Mouse (Mus musculus) 3T3-L1 (cell line): ENCODE results near the gene Gm49416.
"Not testable (repeated sequence)": the region's sequence is repeated elsewhere in the genome, so short reads cannot be mapped to it uniquely, and the experiment has no call there.

Experiments
- DNase-seq: peaks from one replicate; pipeline ENCODE4 v3.0.0-alpha.2; 2015; ENCODE audit warnings: low read depth, low spot score

Gm49416 gene

DNA sequence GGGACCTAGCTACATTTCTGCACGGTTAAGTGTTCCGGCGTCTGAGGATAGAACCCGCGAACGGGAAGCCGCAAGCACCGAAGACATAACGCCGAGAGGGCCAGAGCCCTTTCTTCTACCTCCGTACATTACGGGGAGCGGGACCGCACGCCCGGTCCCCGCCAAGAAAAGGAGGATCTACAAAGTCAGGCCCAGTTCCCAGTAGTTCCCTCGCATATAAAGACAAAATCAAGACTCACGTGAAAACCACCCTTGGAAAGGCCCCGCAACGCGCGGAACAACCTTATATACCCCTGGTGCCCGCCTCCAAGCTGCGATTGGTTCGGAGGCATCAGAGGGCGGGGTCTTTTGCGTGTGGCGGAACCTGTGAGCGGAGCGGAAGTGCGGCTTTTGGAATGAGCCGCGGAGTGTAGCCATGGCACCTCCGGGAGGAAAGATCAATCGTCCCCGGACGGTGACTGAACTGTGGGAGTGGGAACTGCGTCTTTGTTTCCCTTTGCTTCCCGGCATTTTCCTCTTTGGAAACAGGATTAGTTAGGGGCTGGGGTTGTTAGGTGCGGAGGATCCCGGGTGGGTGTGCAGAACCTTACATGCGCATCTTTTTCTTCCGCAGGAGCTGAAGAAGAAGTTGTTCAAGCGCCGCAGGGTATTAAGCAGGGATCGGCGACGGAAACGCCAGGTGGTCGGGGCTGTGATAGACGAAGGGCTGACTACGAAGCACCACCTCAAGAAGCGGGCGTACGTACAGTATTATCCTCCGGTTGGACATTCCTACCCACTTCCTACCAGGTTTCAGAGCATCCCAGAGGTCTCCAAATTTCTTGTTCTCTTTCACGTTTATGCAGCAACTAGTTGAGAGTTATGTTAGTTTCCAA lies at the start of gene Gm49416, which contains the start of gene 1810009A15Rik:
TSS of gene Gm49416 (plus strand) at position 416 of the 875 bp plus-strand sequence.
TSS of gene 1810009A15Rik (plus strand) at position 343 of the 875 bp plus-strand sequence.
- peak; percentile 98 for DNase-seq

DNA sequence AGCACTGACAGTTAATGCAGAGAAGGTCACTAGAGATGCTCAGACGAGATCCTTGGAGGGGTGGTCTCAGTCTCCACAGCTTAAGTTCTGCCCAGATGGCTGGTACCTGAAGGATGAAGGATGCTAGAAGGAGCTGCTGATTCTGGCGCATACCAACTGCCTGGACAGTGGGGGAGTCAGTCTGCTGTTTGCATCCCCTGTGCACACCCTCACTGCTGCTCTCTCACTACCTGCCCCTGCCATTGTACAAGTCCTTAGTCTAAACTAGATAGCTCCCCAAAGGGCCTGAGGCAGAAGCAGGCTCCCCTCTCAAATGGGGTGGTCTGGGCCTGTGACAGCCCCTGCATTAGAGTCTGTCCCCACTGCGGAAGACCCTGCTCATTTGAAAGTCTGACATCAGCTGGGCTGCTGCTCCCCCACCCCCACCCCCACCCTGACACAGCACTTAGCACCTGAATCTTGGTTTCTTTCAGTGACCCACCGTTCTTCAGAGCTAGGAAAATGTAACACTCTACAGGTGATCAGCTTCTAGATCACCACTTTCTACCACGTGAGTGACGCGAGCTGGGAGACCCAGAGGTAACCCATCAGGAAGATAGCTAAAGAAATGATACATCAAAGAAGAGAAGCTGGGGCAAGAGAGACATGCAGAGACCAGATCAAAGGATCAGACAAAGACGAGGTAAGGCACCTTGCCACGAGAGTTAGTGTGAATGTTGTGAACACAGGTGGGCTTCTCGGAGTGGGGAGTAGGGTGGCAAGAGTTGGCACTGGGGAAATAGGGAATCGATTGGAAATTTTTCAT lies 49.4 kb upstream of the Gm49416 start, which contains the start of gene Gng3:
TSS of gene Gng3 (minus strand) at position 92 of the 805 bp plus-strand sequence.
- DNase-seq = no peak

DNA sequence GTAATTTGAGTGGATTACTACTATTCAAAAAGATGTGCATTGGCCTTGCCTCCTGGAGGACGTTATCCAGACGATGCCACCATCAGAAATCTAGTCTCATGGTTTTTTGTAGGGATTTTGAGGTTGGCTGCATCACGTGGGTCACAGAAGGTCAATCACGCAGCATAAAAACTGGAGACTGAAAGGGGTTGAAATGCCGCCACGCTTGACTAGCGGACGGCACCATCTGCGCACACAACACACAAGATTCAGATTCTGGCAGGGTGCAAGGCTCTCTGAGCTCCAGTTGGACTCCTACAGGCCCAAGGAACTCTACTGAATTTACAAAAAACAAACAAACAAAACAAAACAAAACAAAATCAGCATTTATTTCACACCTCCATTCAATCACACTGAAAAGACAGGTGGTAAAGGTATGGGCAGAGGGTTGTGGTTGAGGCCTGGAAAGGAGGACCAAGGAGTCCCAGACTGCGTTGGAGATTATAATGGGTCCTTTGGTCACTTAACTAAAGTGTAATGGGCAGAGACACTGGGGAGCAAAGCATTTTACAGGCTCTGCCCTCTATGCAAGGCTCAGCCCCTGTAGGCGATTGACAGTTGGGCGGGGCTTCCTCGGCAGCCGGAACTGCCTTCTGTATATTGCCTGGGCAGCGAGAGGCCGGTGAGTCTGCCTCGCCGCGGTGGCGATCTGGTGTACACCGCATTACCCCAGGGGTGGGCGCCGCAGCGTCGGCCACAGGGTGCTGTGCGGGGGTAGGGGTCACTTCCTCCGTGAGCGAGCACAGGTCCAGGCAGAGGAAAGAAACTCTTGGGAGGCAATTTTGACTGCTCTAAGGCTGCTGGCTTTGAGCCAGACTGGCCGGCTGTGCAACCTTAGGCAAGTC lies 48.6 kb upstream of the Gm49416 start:
- DNase-seq = no peak

DNA sequence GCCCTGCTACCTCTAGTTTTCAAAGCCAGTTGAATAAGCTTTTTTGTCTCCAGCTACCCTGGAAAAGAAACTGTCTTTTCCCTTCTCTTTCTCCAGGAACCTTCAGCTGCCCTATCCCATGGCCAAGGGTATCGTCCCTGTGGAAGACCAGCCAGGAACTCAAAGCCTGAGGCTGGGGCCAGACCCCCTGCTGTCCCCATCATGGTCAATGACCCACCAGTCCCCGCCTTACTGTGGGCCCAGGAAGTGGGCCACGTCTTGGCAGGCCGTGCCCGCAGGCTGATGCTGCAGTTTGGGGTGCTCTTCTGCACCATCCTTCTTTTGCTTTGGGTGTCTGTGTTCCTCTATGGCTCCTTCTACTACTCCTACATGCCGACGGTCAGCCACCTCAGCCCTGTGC lies 47.7 kb upstream of the Gm49416 start:
- no peak for DNase-seq

DNA sequence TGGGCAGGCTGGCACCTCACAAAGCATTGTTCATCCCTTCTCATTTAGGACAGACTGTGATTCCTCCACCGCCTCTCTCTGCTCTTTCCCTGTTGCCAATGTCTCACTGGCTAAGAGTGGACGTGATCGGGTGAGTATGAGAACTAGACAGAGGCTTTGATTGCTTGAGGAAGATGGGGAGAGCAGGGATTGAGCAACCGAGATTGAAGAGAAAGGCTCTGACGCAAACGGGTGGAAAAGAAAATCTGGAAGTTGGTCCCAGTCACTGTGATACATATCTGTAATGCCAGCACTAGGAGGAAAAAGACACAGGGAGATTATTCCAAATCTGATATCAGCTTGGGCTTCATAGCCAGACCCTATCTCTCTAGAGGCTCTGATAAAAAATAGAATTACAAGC lies 45.8 kb upstream of the Gm49416 start:
- DNase-seq = no peak

DNA sequence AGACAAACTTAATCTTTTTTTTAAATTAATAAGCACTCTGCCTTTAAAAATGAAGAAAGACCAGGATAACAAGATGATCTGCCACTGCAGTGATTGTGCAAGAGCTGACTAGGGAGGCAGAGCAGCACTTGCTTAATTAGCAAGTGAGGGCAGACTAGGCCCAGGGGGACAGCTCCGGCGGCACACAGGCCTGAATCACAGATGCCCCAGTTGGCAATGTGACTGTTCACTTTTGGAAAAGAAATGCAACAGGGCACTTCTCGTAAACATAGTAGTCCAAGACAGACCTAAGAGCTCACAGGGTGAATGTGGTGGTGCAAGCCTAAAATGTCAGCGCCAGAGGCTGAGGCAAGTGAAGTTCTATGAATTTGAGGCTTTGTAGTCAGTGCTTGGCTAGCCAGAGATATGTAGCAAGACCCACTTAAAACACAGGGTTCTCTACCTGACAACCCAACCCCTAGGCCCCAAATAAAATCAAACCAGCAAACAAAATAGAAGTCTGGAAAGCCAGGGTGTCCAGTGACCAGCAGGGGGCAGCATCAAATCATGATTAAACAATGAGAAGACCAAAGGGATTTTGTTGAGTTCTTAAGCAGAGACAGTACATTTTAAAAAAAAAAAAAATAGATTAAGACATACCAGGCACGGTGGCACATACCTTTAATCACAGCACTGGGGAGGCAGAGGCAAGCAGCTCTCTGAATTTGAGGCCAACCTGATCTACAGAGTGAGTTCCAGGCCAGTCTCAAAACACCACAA lies 44.2 kb upstream of the Gm49416 start:
- peak; percentile 96 for DNase-seq

DNA sequence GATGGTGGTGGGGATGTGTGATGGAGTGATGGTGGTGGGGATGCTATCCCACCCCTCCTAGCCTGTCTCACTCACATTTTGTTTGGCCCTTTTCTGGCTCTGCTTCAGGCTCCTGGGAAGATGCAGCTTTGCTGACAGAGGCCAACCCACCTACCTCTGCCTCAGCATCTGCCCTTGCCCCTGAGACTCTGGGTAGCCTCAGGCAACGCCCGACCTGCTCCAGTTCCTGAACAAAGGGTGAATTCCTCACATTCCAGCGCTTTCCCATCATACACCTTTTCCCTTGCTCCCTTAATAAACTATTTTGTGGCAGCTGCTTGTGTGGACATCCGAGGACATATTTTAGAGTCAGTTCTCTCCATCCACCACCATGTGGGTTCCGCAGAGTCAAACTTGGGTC lies 40.4 kb upstream of the Gm49416 start:
- no peak for DNase-seq

DNA sequence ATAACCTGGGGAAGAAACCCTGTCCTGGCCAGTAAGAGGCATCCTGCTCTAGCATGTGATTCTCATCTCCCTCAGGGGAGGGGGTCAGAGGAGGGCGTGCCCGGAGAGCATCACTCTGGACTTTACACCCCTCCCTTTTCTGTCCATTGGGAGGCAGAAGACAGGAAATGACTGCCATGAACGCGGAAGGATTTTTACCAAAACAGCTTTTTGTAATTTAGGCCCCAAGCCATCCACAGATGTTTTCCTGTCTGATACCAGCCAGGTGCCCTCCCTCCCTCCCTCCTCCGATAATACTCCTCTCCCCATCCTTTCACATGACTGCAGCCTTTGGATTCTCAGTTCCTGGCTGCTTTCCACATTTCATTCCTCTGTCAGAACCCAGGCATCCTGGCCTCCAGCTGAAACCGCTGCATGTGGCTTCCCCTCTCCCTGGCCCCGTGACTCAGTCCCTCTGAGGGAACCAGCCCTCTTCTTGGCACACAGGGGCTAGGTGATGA lies 38.3 kb upstream of the Gm49416 start, which contains the start of gene Lrrn4cl:
TSS of gene Lrrn4cl (plus strand) at position 367 of the 500 bp plus-strand sequence.
- peak; percentile 99 for DNase-seq

DNA sequence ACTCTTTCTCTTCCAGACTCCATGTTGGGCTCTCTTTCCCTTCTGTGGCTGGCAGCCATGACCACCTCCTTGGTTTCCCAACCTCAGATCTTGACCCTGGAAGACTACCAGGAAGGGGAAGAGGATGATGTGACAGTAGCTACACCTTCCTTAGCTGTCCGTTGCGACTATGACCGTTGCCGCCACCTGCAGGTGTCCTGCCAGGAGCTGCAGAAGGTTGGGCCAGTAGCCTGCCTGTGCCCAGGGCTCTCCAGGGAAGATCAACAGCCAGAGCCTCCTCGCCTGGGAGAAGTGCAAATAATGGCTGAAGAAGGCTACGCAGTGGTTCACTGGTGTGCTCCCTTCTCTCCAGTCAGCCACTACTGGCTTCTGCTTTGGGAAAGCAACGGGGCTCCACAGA lies 37.1 kb upstream of the Gm49416 start:
- DNase-seq = no peak

DNA sequence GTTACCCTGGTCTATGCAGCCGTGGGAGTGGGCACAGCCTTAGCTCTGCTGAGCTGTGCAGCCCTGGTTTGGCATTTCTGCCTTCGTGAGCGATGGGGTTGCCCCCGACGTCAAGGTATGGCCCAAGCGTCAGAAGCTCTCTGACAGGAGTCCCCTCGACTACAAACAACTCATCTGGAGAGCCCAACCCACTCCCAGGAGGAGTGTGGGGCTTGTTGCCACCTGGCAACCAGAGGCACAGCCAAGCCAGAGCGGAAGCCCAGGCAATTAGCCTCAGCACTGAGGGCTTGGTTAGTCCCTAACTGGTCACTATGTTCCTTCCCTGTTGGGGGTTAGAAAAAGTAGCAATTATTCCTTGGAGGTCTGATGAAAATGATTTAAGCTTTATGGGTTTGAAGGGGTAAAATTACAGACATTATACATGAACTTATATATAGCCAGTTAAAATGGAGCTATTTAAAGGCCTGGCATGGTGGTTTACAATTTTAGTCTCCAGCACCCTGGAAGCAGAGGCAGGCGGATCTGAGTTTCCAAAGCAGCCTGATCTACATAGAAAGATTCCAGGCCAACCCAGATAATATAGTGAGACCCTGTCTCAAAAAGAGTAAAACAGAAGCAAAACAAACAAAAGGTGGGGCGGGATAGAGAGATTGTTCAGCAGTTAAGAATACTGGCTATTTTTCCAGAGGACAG lies 36.3 kb upstream of the Gm49416 start:
- DNase-seq = no peak

DNA sequence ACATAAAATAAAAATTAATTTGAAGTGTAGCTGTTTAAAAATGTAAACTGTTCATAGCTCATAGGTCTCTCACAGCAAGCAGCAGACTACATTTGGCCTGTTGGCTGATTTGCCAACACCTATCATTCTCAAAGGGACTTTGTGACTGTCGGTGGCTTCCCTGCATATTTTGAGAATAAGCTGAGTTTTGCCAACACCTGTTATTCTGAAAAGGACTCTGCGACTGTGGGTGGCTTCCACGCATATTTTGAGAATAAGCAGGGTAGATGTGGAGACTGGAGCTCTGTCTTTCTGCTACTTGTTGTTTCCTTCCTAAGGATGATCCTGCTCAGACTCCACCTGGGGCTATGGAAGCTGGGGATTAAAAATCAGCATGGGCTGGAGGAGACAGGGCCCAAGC lies 35.6 kb upstream of the Gm49416 start:
- DNase-seq = no peak

DNA sequence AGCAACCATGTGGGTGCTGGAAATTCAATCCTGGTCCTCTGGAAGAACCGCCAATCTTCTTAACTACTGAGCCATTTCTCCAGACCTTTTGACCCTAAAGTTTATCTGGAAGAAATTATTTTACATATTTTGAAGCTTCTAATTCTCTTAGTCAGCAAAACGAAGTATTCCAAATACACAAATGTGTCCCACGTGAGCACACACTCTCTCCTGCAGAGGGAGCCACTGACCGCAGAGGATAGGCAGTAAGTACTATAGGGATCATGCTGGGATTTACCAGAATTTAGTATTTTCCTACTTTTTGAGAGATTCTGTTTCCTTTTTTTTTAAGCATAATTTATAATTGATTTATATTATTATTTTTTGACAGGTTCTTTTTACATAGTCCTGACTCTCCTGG lies 31.0 kb upstream of the Gm49416 start:
- peak; percentile 82 for DNase-seq

DNA sequence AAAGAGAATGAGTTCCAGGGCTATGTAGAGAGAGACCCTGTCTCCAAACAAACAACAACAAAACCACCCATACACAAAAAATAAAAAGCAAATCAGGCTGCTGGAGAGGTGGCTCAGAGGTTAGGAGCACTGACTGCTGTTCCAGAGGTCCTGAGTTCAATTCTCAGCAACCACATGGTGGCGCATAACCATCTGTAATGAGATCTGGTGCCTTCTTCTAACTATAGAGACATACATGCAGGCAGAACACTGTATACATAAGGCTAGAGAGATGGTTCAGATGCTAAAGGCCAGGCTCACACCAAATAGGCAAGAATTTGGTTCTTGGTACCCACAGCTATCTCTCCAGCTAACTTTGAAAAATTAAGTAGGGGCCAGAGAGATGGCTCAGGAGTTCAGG lies 29.7 kb upstream of the Gm49416 start:
- DNase-seq = peak; percentile 71

DNA sequence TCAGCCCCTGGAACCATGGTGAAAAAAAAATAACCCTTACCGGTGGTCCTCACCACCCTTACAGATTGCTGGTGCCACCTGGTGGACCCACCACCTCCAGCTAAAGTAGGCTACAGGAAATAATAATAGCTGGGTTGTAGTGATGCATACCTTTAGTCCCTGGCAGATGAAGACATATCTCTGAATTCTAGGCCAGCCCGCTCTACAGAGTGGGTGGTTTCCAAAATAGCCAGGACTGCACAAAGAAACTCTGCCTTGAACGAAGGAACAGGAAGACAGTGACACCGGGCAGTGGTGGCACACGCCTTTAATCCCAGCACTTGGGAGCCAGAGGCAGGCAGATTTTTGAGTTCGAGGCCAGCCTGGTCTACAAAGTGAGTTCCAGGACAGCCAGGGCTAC lies 24.5 kb upstream of the Gm49416 start:
- DNase-seq = no peak

DNA sequence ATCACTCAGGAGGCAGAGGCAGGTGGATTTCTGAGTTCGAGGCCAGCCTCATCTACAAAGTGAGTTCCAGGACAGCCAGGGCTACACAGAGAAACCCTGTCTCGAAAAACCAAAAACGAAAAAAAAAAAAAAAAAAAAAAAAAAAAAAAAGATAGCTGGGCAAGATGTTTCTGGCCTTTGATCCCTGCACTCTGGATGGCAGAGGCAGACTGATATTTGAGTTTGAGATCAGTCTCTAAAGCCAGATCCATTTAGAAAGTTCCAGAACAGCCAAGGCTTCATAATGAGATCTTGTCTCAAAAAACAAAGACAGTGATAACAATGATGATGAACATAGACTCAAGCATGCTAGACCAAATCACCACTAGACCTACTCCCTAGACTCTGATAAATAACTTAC lies 18.3 kb upstream of the Gm49416 start:
- not testable (repeated sequence) for DNase-seq

DNA sequence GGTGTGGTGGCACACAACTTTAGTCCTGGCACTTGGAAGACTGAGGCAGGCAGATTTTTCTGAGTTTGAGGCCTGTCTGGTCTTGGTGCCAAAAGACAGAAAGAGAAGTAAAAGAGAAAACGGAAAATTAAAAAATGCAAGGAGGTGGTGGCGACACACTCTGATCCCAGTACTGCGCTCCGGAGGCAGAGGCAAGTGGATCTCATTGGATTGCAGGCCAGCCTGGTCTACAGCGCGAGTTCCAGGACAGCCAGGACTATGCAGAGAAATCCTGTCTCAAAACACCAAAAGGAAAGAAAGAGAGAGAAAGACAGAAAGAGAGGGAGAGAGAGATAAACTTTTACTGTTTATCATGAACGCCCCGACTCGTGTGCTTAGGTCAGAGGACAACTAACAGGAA lies 17.9 kb upstream of the Gm49416 start:
- peak; percentile 39 for DNase-seq

DNA sequence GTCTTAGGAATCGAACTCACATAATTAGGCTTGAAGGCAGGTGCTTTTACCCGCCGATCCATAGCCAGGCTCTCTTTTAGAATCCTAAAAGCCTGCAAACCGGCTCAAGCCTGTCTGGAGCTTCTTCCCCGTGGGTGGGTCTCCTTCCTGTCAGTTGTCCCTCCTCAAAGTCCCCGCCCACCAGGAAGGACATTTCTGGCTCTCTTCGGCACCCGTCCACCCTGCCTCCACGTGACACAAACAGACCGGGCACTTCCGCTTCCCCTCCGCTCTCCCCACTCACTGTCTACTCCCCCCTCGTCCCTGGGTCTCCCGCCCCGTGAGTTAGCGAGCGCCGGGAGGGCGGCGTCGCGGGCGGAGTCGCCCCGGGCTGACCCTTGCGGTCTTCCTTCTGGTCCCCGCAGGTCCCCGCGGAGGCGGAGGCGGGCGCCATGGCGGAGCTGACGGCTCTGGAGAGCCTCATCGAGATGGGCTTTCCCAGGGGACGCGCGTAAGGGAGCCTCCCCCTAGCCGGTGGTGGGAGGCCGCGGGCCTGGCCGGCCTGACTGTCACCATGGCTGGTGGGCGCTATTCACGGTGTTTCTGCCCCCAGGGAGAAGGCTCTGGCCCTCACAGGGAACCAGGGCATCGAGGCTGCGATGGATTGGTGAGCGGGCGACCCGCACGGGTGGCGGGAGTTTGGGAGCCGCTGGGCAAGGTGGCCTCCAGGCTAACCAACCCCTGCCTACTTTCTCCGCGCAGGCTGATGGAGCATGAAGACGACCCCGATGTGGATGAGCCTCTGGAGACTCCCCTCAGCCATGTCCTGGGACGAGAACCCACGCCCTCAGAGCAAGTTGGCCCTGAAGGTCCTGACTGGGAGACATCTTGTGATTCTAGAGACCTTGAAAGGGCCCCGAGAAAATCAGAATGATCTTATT lies 17.2 kb upstream of the Gm49416 start, which contains the start of gene Ubxn1:
TSS of gene Ubxn1 (plus strand) at position 230 of the 920 bp plus-strand sequence.
- DNase-seq = peak; percentile 100

DNA sequence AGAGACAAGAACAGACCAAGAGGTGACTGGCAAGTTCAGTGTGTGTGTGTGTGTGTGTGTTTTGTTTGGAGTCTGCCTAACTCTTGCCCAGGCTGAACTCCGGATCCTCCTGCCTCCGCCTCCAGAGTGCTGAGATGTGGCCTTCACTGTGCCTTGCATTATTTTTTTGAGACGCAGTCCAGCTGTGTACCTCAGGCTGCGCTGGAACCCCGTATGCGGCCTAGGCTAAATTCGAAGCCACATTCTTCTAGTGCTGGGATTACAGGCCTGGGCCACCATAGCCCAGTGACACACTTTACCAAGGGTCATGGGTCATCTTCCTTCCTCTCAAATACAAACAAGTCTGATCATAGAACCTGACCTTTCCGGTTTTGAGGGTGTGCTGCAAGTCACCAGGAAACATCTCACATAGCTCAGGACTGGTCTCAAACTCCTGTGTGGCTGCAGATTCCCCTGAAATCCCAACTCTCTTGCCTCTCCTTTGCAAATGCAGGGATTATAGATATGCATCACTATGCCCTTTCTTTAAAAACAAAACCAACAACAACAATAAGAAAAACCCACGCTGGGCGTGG lies 16.4 kb upstream of the Gm49416 start:
- DNase-seq = no peak
